Mouse (Mus musculus) CH12.LX (cell line): ENCODE results near the gene Unkl. TPM values are rescaled to one million over a fixed set of nuclear protein-coding genes. Genes with fewer than 3 reads are reported as not detected.
"Not testable (repeated sequence)": the region's sequence is repeated elsewhere in the genome, so short reads cannot be mapped to it uniquely, and the experiment has no call there.

ENCODE experiments used
- DNase-seq: peaks from one replicate; pipeline ENCODE4 v3.0.0-alpha.2; 2013; ENCODE audit errors: extremely low read depth
- H3K27ac ChIP-seq: 2 replicates; pipeline ENCODE4 v1.5.1; 2012; ENCODE audit warnings: low read depth, mild to moderate bottlenecking, control low read depth, moderate library complexity; ENCODE audit not compliant: insufficient read depth
- H3K27me3 ChIP-seq: replicated peaks from 2 replicates; pipeline ENCODE3; 2012; ENCODE audit warnings: inconsistent platforms
- H3K36me3 ChIP-seq, 2 experiments: replicated peaks in 1 of 2; 2 replicates each; pipeline versions ENCODE3 to v1.6.1; 2012; ENCODE audit warnings: inconsistent platforms in 1 of 2, low read length in 1 of 2, mild to moderate bottlenecking in 1 of 2, mixed read lengths in 1 of 2, moderate library complexity in 1 of 2; ENCODE audit not compliant: control insufficient read depth in 1 of 2, insufficient read depth in 1 of 2
- H3K4me1 ChIP-seq, 2 experiments: 2 replicates each; pipeline ENCODE4 v1.6.1; 2012; ENCODE audit warnings: inconsistent platforms in 1 of 2, moderate library complexity in 1 of 2; ENCODE audit not compliant: insufficient read depth in 2 of 2, control insufficient read depth in 1 of 2
- H3K4me2 ChIP-seq: 2 replicates; pipeline ENCODE4 v1.6.1; 2012; ENCODE audit warnings: low read depth, mild to moderate bottlenecking, control low read depth; ENCODE audit not compliant: poor library complexity, insufficient read depth, severe bottlenecking
- H3K4me3 ChIP-seq, 3 experiments: fragments of 150-350 bp in 1 of 3; sonication (generic) in 1 of 3; replicated peaks in 1 of 3; 2 replicates each; pipeline versions ENCODE3 to v1.5.1; 2011 to 2012; ENCODE audit warnings: low read depth in 2 of 3, low read length in 2 of 3, mild to moderate bottlenecking in 2 of 3, moderate library complexity in 2 of 3, control low read depth in 1 of 3, improper control_type of control experiment in 1 of 3, inconsistent platforms in 1 of 3, mixed read lengths in 1 of 3; ENCODE audit not compliant: poor library complexity in 1 of 3
- H3K79me2 ChIP-seq: replicated peaks from 2 replicates; pipeline ENCODE4 v1.6.1; 2012; ENCODE audit warnings: mild to moderate bottlenecking, moderate library complexity; ENCODE audit not compliant: control insufficient read depth, poor library complexity, insufficient read depth, severe bottlenecking; ENCODE audit errors: extremely low read depth
- H3K9ac ChIP-seq: 2 replicates; pipeline ENCODE4 v1.6.1; 2012; ENCODE audit warnings: low read depth, mild to moderate bottlenecking, control low read depth, moderate library complexity; ENCODE audit not compliant: insufficient read depth
- H3K9me3 ChIP-seq: replicated peaks from 2 replicates; pipeline ENCODE3; 2012; ENCODE audit warnings: low read length, inconsistent platforms, mixed read lengths
- CTCF ChIP-seq, 2 experiments: IDR thresholded peaks in 1 of 2; conservative IDR thresholded peaks in 1 of 2; 2 replicates each; pipeline ENCODE4 v1.5.1; 2011 to 2012; ENCODE audit warnings: low read depth in 2 of 2, low read length in 2 of 2, improper control_type of control experiment in 1 of 2, inconsistent platforms in 1 of 2, mild to moderate bottlenecking in 1 of 2, moderate library complexity in 1 of 2
- E2F4 ChIP-seq: IDR thresholded peaks from 2 replicates; pipeline ENCODE4 v1.6.1; 2011; ENCODE audit warnings: low read depth, low read length, improper control_type of control experiment; ENCODE audit not compliant: insufficient replicate concordance
- GABPA ChIP-seq: IDR thresholded peaks from 2 replicates; pipeline ENCODE4 v1.6.1; 2012; ENCODE audit warnings: low read depth, low read length, improper control_type of control experiment, inconsistent platforms; ENCODE audit not compliant: insufficient replicate concordance
- JUN ChIP-seq: IDR thresholded peaks from 2 replicates; pipeline ENCODE4 v1.6.1; 2011; ENCODE audit warnings: low read depth, mild to moderate bottlenecking, low read length, improper control_type of control experiment, moderate library complexity; ENCODE audit not compliant: insufficient read depth
- JUND ChIP-seq: conservative IDR thresholded peaks from 2 replicates; pipeline ENCODE4 v1.6.1; 2011; ENCODE audit warnings: low read depth, low read length, improper control_type of control experiment
- KAT2A ChIP-seq: IDR thresholded peaks from 2 replicates; pipeline ENCODE4 v1.6.1; 2012; ENCODE audit warnings: low read length, improper control_type of control experiment, inconsistent platforms; ENCODE audit not compliant: insufficient replicate concordance
- MAZ ChIP-seq: IDR thresholded peaks from 2 replicates; pipeline ENCODE4 v1.6.1; 2012; ENCODE audit warnings: low read depth, mild to moderate bottlenecking, inconsistent platforms, low read length, improper control_type of control experiment, moderate library complexity
- MXI1 ChIP-seq: IDR thresholded peaks from 2 replicates; pipeline ENCODE4 v1.6.1; 2011; ENCODE audit warnings: mild to moderate bottlenecking, low read depth, low read length, improper control_type of control experiment
- TBP ChIP-seq: conservative IDR thresholded peaks from 2 replicates; pipeline ENCODE4 v1.6.1; 2011; ENCODE audit warnings: low read depth, low read length, improper control_type of control experiment
- UBTF ChIP-seq: IDR thresholded peaks from 2 replicates; pipeline ENCODE4 v1.6.1; 2012; ENCODE audit warnings: low read depth, mild to moderate bottlenecking, inconsistent platforms, low read length, improper control_type of control experiment, moderate library complexity
- USF2 ChIP-seq: conservative IDR thresholded peaks from 2 replicates; pipeline ENCODE4 v1.6.1; 2011; ENCODE audit warnings: low read depth, low read length, improper control_type of control experiment
- ZKSCAN1 ChIP-seq: IDR thresholded peaks from 2 replicates; pipeline ENCODE4 v1.6.1; 2012; ENCODE audit warnings: low read depth, inconsistent platforms, low read length, improper control_type of control experiment, borderline replicate concordance
- dilution Hi-C: fragments of 300-500 bp; cut with MboI; formaldehyde crosslinking; loops from 2 replicates; pipeline ENCODE4 v1.14.3; 2020; ENCODE audit warnings: low sequenced_read_pairs; ENCODE audit not compliant: extremely low pct_unique_long_range_greater_than_20kb, extremely low pct_ligation_motif_present
- in situ Hi-C: fragments of 300-500 bp; cut with MboI; formaldehyde crosslinking; loops from 3 replicates; pipeline ENCODE4 v1.14.3; 2019; ENCODE audit warnings: low sequenced_read_pairs, low pct_ligation_motif_present, low pct_unique_long_range_greater_than_20kb, mixed read lengths
- polyA plus RNA-seq: library from polyadenylated mRNA; unstranded; fragments of >175 nt; gene quantifications from 2 replicates; pipeline ENCODE4 v1.2.1, GENCODE M21; 2012; ENCODE audit warnings: low read depth; ENCODE audit not compliant: insufficient read length
- total RNA-seq, 2 experiments: library from RNA; depleted of rRNA; stranded (reverse); fragments of 300-350 nt in 1 of 2; fragments of >200 nt in 1 of 2; gene quantifications; 2 replicates each; pipeline ENCODE4 v1.2.3; 2012 to 2014

Unkl gene
- total and polyA plus RNA-seq, 3 experiments = 12.0 to 17.2 (median 14.3) TPM

DNA sequence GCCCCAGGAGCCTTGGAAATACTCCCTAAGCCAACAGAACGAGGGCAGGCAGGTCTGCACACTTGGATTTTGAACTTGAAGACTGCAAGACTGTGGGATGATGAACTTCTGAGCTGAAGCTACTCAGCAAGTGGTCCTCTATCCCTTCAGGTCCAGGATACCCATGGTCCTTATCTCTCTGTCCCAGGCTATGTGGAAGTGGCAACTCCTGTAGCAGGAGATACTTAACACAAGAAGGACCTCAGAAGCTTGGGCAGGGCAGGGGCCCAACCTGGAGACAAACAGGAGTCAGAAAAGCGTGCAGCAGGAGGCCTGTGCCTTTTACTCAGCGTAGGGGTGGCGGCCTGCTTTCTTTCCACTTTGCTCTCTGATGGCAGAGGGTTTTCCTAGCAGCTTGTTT lies 37.5 kb downstream of the Unkl start:
- Histone ChIP-seq H3K9ac (peak overlapping the region; percentile 41; the same call in 1 of the 2 replicates), H3K4me3 (no peak overlapping the region), H3K36me3 (peaks cover 44 to 61% of the 10 kb centered on the region in 2 experiments), H3K4me1 (peaks cover 25 to 61% of the 10 kb centered on the region in 2 experiments), H3K79me2 (peaks cover 11% of the 10 kb centered on the region), H3K4me2 (no peak overlapping the region), H3K27me3 (no peaks in the 10 kb centered on the region), H3K9me3 (no peaks in the 10 kb centered on the region), H3K27ac (no peak overlapping the region)
- dilution Hi-C loops (no loop called here), in situ Hi-C loops (no loop called here)
- no peak for DNase-seq
- no peak for TF ChIP-seq ZKSCAN1
- TF ChIP-seq TBP = no peak
- no peak for TF ChIP-seq MAZ
- TF ChIP-seq USF2 = no peak
- no peak for TF ChIP-seq E2F4
- TF ChIP-seq MXI1 = no peak
- no peak for TF ChIP-seq KAT2A
- no peak for TF ChIP-seq UBTF
- no peak for TF ChIP-seq JUND
- no peak for TF ChIP-seq CTCF (conservative IDR thresholded peaks at IDR 0.05 in 1 of 2, IDR thresholded peaks at IDR 0.05 in 1 of 2; ENCODE audit: low read depth in 2 of 2, low read length in 2 of 2)

GRCm38 (mm10) chr17:25227991-25228390 lies 39.8 kb downstream of the Unkl start:
- H3K4me3 ChIP-seq = no peak overlapping the region
- H3K9me3 ChIP-seq = no peaks in the 10 kb centered on the region
- H3K9ac ChIP-seq = no peak overlapping the region
- no peak for DNase-seq
- dilution Hi-C loops = no loop called here
- H3K27me3 ChIP-seq = no peaks in the 10 kb centered on the region
- peaks cover 9% of the 10 kb centered on the region for H3K79me2 ChIP-seq
- TF ChIP-seq GABPA (no peak), JUN (no peak)
- TF ChIP-seq, all 38 proteins: peak for 0
- Histone ChIP-seq H3K36me3 (peaks cover 54 to 64% of the 10 kb centered on the region in 2 experiments), H3K4me1 (peaks cover 18 to 47% of the 10 kb centered on the region in 2 experiments), H3K4me2 (no peak overlapping the region), H3K27ac (no peak overlapping the region)
- in situ Hi-C loops = no loop called here

DNA sequence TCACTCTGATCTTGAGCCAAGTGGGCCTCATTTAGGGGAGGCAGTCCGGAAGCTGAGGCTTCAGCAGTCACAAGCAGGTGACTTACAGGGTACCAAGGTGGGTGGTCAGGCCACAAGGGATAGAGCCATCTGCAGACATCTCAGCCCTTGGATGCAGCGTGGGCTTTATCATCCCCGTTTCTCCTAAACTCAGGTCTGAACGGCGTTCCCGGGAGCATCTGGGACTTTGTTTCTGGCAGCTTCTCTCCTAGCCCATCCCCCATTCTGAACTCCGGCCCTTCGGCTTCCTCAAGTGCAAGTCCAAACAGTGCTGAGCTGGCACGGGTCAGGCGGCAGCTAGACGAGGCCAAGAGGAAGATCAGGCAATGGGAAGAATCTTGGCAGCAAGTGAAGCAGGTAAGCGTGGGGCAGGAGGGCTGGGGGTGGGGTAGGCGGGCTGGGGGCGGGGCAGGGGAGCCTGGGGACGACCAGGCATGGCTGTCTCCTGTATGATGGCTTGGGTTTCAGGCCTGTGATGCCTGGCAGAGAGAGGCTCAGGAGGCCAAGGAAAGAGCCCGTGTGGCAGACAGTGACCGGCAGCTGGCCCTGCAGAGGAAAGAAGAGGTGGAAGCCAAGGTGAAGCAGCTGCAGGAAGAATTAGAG lies 41.9 kb downstream of the Unkl start:
- dilution Hi-C loops, H3K27ac ChIP-seq, H3K9me3 ChIP-seq, in situ Hi-C loops, H3K27me3 ChIP-seq, H3K4me2 ChIP-seq, H3K79me2 ChIP-seq, H3K4me3 ChIP-seq, DNase-seq, H3K9ac ChIP-seq: not testable (repeated sequence)
- peaks cover 63 to 73% of the 10 kb centered on the region in 2 experiments for H3K36me3 ChIP-seq
- H3K4me1 ChIP-seq = peaks cover 8 to 26% of the 10 kb centered on the region in 2 experiments
